Mouse (Mus musculus) lung, adult 2 months (tissue): Measurements from ENCODE around the gene Aldh3b1. TPM values are rescaled to one million over a fixed set of nuclear protein-coding genes. Genes with fewer than 3 reads are reported as not detected.

Experiments used
- DNase-seq: peaks from one replicate; pipeline ENCODE4 v3.0.0; 2022
- H3K4me1 ChIP-seq: fragments of 200-500 bp; 2 replicates; pipeline ENCODE4 v1.6.1; 2011; ENCODE audit warnings: low read length; ENCODE audit not compliant: control insufficient read depth, insufficient read depth
- H3K4me3 ChIP-seq: fragments of 200-500 bp; replicated peaks from 2 replicates; pipeline ENCODE3; 2011; ENCODE audit warnings: low read depth, mild to moderate bottlenecking, control low read depth, low read length; ENCODE audit errors: extremely low read depth
- CTCF ChIP-seq: fragments of 200-500 bp; IDR thresholded peaks from 2 replicates; pipeline ENCODE4 v1.5.1; 2011; ENCODE audit warnings: mild to moderate bottlenecking, low read length, control low read depth; ENCODE audit not compliant: insufficient read depth
- POLR2A ChIP-seq: fragments of 200-500 bp; IDR thresholded peaks from 2 replicates; pipeline ENCODE4 v1.6.1; 2011; ENCODE audit warnings: low read depth, mild to moderate bottlenecking, control low read depth, low read length, borderline replicate concordance; ENCODE audit errors: extremely low read depth
- WGBS: fragments of 180-500 bp; shearing (Covaris S2); methylation state at CpG from one replicate; pipeline ENCODE4 v1.1.7; 2018; 5-methylcytosine and 5-hydroxymethylcytosine counted together
- polyA plus RNA-seq: library from polyadenylated mRNA; depleted of rRNA; stranded (reverse); fragments of >200 nt; gene quantifications from 2 replicates; pipeline ENCODE4 v1.2.3, GENCODE M21; 2012

Aldh3b1 gene
- polyA plus RNA-seq, 1 experiment: 85.0 TPM

DNA sequence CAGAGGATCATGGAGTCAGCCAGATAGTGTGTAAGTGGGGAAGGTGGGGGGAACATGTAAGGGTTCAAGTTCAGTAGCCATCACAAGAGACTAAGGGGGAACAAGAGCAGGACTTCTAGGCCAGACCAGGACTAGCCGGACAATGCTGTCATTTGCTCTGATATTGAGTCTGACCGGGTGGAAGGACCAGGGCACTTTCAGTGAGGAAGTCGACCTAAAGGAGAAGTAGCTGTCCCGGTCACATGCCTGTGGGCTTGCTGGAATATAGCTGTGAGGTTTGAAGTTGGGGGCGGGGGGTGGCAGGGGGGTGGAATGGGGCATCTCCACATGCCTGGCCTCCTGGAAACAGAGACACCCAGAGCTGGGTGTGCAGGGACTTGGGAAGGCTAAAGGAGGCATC, 15.1 kb downstream of the Aldh3b1 start:
- H3K4me3 ChIP-seq: no peak overlapping the region
- TF ChIP-seq CTCF: no peak
- TF ChIP-seq POLR2A: no peak
- no peak for DNase-seq
- WGBS: 75% methylated on average over 5 of the region's 5 CpGs
- H3K4me1 ChIP-seq: peaks cover 8% of the 10 kb centered on the region; the same call in 1 of the 2 replicates

- DNase-seq: no peak
- TF ChIP-seq CTCF (no peak), POLR2A (no peak)
- 84% methylated on average over 8 of the region's 8 CpGs for WGBS
- Histone ChIP-seq H3K4me1 (peaks cover 8% of the 10 kb centered on the region; the same call in 1 of the 2 replicates), H3K4me3 (no peak overlapping the region)
These were observed 15.9 kb downstream of the Aldh3b1 start for GRCm38 (mm10) chr19:3913692-3914091.

DNA sequence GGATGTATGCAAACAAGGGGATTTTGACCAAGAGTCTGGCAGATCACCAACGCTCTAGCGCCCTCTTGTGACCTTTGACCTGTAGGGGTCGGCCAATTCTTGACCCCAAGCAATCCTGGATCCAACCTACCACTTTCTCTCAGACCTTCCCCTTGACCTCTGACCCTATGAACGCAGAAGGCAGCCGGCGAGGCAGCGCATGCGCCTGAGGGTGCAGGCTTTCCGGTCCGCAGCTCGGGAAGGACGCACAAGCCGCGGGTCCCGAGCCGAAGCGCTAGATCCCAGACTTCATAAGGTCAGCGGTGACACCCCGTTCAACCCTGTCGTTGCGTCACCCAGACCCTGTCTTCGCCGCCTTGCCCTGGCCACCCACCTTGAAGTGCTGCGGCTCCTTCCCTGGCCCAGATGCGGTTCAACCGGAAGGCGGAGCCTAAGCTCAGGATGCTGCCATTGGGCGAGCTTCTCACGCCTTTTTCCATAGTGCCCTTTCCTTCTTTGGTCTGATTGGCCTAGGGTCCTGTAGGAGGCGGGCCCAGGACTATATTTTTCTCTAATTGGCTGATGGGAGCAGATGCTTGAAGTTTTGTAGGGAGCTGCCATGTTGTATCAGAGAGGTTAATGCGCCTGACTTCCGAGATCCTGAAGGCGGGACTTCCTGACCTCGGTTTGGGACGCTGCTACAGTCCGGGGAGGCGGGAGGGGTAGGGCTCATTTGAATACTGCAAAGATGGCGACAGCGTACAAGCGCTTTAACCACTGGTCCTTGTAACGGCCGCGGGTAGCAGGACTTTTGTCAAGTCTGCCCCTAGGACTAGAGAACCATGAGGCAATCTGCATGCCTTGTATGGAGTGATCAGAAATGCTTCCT, 17.0 kb downstream of the Aldh3b1 start, which contains the start of gene Ndufs8:
Ndufs8 (minus strand) TSS at position 438 of the 868 bp plus-strand sequence.
- TF ChIP-seq CTCF (no peak), POLR2A (peak; percentile 91)
- WGBS: under 1% methylated on average over 43 of the region's 43 CpGs
- H3K4me3 ChIP-seq: peak within 1 kb of the TSS; percentile 98
- DNase-seq: peak; percentile 91
- H3K4me1 ChIP-seq: peaks cover 8% of the 10 kb centered on the region; the same call in 1 of the 2 replicates

DNA sequence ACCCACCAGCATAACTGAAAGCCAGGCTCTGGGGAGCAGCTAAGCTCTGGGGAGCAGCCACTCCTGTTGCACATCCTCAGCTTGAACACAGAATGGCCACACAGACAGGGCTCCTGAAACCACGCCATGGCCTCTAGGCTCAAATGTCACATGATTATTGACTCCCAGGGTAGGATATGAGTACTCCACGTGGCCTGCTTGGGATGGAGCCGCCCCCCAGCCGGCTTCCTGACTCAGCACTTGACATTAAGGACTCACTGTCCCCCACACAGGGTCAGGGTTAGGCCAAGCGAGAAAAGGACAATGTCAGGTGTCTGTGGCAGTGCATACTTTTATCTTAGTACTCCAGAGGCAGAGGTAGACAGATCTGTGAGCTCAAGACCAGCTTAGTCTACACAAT, 19.4 kb downstream of the Aldh3b1 start:
- WGBS: 73% methylated on average over 5 of the region's 5 CpGs
- peaks cover 12% of the 10 kb centered on the region for H3K4me1 ChIP-seq
- DNase-seq: no peak
- no peak overlapping the region for H3K4me3 ChIP-seq
- TF ChIP-seq POLR2A: no peak
- no peak for TF ChIP-seq CTCF

DNA sequence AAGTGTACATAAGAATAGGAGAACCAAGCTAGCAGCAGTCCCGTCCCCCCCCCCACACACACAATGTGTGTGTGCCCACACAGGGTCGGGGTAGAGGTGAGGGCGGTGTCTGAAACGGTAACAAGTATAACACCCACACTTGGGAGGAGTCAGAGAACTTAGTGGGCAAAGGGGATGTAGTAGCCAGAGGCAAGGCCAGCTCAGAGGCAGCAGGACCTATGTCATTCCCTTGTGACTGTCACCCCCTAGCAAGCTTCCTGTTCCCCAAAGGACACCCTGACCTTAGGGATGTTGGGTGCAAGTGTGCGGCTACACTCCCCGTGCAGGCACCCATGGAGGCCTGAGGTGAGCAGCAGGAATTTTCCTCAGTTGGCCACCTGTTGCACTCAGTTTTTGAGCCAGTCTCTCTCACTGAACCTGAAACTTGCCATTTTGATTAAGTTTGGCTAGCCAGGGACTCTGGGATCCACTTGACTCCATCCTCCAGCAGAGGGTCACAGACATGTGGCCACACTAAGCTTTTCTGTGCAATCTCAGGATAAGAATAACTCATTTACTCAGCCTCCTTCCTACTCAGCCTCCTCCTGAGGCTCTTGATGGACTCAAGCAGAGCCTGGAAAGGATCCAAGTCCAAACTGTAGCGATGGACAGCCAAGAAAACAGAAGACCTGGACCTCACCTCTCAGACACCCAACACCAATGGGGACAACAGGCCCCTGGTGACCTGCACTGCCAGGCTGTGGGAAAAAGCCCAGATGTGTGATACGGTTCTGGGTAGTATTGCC, 21.5 kb downstream of the Aldh3b1 start:
- TF ChIP-seq CTCF (no peak), POLR2A (0 out of 2 replicates have a peak, but pooled peaks have one; percentile 10)
- H3K4me3 ChIP-seq: no peak overlapping the region
- no peak for DNase-seq
- peaks cover 15% of the 10 kb centered on the region for H3K4me1 ChIP-seq
- 61% methylated on average over 8 of the region's 8 CpGs for WGBS

DNA sequence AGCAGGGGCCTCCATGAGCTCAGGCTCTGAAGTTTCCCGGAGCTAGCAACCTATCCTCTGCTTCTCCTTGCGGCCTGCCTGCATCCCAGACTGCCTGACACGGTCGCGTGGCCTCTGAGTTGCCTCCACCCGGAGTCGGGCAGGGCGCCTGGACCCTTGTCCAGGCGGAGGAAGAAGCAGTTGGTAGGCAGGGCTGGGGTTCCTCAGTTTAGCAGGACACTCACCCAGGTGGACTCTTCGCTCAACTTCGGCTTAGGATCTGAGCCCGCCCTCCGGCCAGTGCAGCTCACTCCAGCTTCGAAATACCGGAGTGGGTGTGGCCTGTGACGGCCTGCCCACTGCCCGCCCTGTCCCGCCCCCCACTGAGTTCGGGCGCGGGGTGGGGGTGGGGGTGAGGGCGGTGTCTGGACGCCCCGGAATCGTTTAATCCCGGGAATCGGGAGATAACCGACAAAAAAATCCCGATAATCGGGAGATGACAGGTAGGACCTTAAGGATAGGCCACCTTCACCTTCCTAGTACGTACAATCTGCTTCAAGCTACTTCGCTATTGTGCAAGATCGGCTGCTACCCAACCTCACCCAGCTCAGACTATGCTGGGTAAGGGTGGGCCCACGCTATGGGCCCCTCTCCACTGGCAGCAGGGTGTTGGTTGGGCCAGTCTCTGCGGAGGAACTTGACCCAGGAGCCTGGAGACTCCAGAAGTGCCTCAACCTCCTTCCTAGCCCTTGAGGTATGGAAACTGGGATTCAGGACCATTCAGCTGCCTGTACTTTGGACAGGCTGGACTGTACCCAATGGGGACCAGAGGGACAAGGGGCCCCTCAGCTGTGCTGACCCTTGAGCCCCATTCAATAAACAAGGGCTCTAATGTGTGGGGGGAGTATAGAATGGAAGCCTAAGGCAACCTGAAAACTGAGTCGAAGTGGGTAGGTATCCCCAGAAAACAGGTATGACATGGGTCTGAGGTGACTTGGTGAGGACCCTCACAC, 22.5 kb downstream of the Aldh3b1 start, which contains the start of gene Tcirg1:
Tcirg1 (minus strand) TSS at position 339 of the 992 bp plus-strand sequence.
- DNase-seq: peak; percentile 87
- Histone ChIP-seq H3K4me3 (peak within 1 kb of the TSS; percentile 65), H3K4me1 (peaks cover 13% of the 10 kb centered on the region)
- 3% methylated on average over 36 of the region's 36 CpGs for WGBS
- TF ChIP-seq CTCF: no peak
- TF ChIP-seq POLR2A: peak; percentile 87; the same call in 1 of the 2 replicates

- Histone ChIP-seq H3K4me3 (peak overlapping the region; percentile 65), H3K4me1 (peaks cover 12% of the 10 kb centered on the region)
- WGBS: 5% methylated on average over 10 of the region's 10 CpGs
- no peak for DNase-seq
- TF ChIP-seq CTCF: no peak
- no peak for TF ChIP-seq POLR2A
These were observed 23.3 kb downstream of the Aldh3b1 start for GRCm38 (mm10) chr19:3906326-3906725.

- TF ChIP-seq CTCF: no peak
- TF ChIP-seq POLR2A: no peak
- peaks cover 12% of the 10 kb centered on the region for H3K4me1 ChIP-seq
- DNase-seq: peak; percentile 59
- H3K4me3 ChIP-seq: peak overlapping the region; percentile 57
- 10% methylated on average over 6 of the region's 6 CpGs for WGBS
These were observed 24.2 kb downstream of the Aldh3b1 start for GRCm38 (mm10) chr19:3905261-3905969.
